Mouse (Mus musculus) thymus, adult 2 months (tissue): Measurements from ENCODE around the gene Lmln.

ENCODE experiments used
- CTCF ChIP-seq: fragments of 200-500 bp; IDR thresholded peaks from 2 replicates; pipeline ENCODE4 v1.5.1; 2012; ENCODE audit warnings: mild to moderate bottlenecking, control low read depth, low read length, moderate library complexity, borderline replicate concordance; ENCODE audit not compliant: control insufficient read depth, poor library complexity, insufficient read depth; ENCODE audit errors: extremely low read depth
- POLR2A ChIP-seq: fragments of 200-500 bp; IDR thresholded peaks from 2 replicates; pipeline ENCODE4 v1.6.1; 2012; ENCODE audit warnings: mild to moderate bottlenecking, low read length, control low read depth, moderate library complexity; ENCODE audit not compliant: control insufficient read depth, poor library complexity, insufficient read depth; ENCODE audit errors: extremely low read depth

GRCm38 (mm10) chr16:33159363-33159762, 97.0 kb downstream of the Lmln start:
- TF ChIP-seq POLR2A (no peak), CTCF (no peak)
